Mouse (Mus musculus): ENCODE results near the gene Zyx.

- TF ChIP-seq POLR2A (IDR thresholded peaks at IDR 0.05; ENCODE audit: insufficient read length, low read depth) (peak; percentile 98), USF1 (IDR thresholded peaks at IDR 0.05; ENCODE audit: low read depth) (no peak)
Measured at GRCm38 (mm10) chr6:42350021-42350967, 864 bp downstream of the Zyx start.
